Mouse (Mus musculus): ENCODE measurements around the gene Susd1. TPM values are rescaled to one million over a fixed set of nuclear protein-coding genes. Genes with fewer than 3 reads are reported as not detected.

Gene Susd1
- polyA plus RNA-seq, 1 experiment: 3.7 TPM

GRCm38 (mm10) chr4:59318602-59319001 is 119.8 kb downstream of the Susd1 start:
- TF ChIP-seq POLR2A (IDR thresholded peaks at IDR 0.05; ENCODE audit: borderline replicate concordance, extremely low read depth, insufficient read depth, insufficient read length, poor library complexity, severe bottlenecking): no peak
- TF ChIP-seq CTCF (IDR thresholded peaks at IDR 0.05; ENCODE audit: borderline replicate concordance, extremely low read depth, insufficient read depth, insufficient read length): no peak
- no peak for DNase-seq (ENCODE audit: low read depth)

DNA sequence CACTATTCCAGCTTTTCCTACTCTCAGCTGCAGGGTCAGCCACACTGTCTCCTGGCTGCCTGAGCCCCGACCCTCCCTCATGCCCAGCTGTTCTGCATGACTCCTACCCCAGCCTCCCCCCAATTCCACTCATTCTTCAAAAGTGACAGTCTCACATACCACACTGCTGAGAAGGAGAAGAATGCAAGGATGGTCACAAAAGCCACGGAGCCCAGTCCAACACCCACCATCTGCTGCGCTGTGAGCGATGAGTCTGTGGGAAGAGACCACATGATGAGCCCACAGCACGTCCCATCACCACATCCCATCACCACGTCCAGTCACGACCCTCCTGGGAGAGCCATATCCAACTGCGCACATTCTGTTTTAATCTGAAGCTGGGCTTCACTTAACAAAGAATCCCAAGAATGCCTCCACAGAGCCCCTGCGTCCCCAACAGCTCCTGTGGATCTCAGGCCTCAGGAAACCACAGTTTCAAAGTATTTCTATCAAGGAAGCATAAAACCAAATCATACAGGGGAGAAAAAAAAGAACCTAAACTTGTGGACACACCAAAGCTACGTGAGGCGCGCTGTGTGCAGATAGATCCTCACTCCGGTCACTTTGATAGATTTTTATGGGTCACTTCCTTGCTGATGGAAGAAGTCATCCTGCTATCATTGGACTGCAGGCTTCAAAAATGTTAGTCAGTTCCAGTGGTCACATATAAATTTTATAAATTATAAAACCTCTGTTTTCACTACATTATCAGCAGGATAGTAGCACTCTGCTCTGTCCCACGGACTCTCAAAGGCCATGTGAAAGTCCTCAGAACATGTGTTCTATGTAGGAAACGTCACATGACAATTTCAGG is 122.7 kb downstream of the Susd1 start:
- TF ChIP-seq CTCF (IDR thresholded peaks at IDR 0.05; ENCODE audit: borderline replicate concordance, extremely low read depth, insufficient read depth, insufficient read length) (no peak), POLR2A (IDR thresholded peaks at IDR 0.05; ENCODE audit: borderline replicate concordance, extremely low read depth, insufficient read depth, insufficient read length, poor library complexity, severe bottlenecking) (no peak)
- DNase-seq (ENCODE audit: low read depth): no peak

DNA sequence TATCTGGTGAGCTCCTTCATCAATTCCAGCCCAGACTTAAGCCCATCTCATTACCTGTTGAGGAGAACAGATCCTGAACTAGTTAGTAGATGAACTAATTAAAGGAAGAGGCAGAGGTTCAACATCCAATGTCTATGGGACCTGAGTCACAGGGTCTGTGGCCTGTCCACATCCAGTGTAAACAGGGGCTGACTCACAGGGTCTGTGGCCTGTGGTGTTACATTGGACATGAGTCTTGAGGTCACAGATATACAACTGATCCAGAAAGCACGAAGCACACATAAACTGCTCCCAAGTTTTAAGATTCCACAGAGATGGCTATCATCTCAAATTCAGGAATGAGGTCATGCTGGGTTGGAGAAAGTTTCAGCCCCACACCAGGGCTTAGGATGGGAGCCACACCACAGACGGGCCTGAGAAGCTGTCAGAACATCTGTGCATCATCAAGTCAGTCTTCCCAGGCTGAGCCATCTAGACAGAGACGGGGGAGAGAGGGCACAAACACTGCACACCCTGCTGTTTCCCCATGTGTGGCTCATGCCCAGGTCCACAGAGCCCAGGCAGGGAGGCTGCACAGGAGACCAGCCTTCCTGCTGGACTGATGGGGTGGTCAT is 123.4 kb downstream of the Susd1 start:
- TF ChIP-seq POLR2A (IDR thresholded peaks at IDR 0.05; ENCODE audit: borderline replicate concordance, extremely low read depth, insufficient read depth, insufficient read length, poor library complexity, severe bottlenecking) (no peak), CTCF (IDR thresholded peaks at IDR 0.05; ENCODE audit: borderline replicate concordance, extremely low read depth, insufficient read depth, insufficient read length) (no peak)
- DNase-seq (ENCODE audit: low read depth): no peak

- DNase-seq (ENCODE audit: low read depth): peak; percentile 71
- TF ChIP-seq CTCF (IDR thresholded peaks at IDR 0.05; ENCODE audit: borderline replicate concordance, extremely low read depth, insufficient read depth, insufficient read length): no peak
- no peak for TF ChIP-seq POLR2A (IDR thresholded peaks at IDR 0.05; ENCODE audit: borderline replicate concordance, extremely low read depth, insufficient read depth, insufficient read length, poor library complexity, severe bottlenecking)
Observed at GRCm38 (mm10) chr4:59312945-59313344, 125.5 kb downstream of the Susd1 start.

DNA sequence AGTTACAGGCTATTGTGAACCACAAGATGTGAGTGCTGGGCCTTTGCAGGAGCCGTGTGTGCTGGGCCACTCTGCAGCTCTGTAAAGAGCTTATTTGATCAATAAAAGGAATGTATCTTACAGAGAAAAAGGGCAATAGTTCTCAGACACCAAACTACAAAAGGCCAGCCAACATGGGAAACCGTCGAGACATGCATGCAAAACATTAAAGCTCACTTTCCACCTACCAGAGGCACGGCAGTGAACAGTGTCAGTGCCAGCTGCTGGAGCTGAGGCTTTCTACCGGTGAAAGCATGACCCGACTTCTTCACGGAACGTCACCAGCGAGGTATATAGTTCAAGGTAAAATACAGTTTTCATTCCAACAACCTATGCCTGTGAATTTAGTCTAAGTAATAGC is 127.8 kb downstream of the Susd1 start:
- no peak for DNase-seq (ENCODE audit: low read depth)
- TF ChIP-seq POLR2A (IDR thresholded peaks at IDR 0.05; ENCODE audit: borderline replicate concordance, extremely low read depth, insufficient read depth, insufficient read length, poor library complexity, severe bottlenecking): no peak
- TF ChIP-seq CTCF (IDR thresholded peaks at IDR 0.05; ENCODE audit: borderline replicate concordance, extremely low read depth, insufficient read depth, insufficient read length): no peak

DNA sequence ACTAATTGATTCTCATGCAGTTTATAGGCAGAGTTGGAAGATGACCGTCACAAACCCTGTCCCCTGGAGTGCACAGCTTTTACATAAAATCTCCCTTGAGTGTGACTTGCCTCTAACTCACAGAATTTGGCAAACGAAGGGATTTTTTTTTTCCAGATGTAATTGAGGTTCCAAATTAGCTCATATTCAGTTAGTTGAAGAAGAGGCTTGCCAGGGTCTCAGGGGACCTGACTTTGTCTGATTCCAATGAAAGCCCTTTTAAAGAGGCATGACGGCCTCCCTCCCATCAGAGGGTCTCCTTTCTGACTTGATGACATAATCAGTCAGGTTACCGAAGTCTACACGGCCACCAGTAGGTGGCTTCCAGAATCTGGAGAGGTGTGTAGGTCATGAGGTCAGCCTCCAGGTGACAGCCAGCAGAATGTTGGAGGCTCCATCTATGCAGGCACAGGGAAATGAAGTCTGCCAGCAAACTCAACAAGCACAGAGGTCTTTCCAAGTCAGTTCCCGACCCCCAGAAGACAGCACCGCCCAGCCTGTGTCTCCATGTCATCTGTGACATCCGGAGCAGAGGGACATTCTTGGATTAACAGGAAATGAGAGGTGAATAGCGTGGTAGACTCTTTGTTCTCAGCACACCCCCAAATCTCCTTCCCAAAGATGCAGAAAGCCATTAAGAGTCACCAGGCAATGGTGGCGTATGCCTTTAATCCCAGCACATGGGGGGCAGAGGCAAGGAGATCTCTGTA is 130.4 kb downstream of the Susd1 start:
- DNase-seq (ENCODE audit: low read depth): no peak
- TF ChIP-seq POLR2A (IDR thresholded peaks at IDR 0.05; ENCODE audit: borderline replicate concordance, extremely low read depth, insufficient read depth, insufficient read length, poor library complexity, severe bottlenecking) (no peak), CTCF (IDR thresholded peaks at IDR 0.05; ENCODE audit: borderline replicate concordance, extremely low read depth, insufficient read depth, insufficient read length) (no peak)

GRCm38 (mm10) chr4:59302387-59302786 is 136.0 kb downstream of the Susd1 start:
- TF ChIP-seq CTCF (IDR thresholded peaks at IDR 0.05; ENCODE audit: borderline replicate concordance, extremely low read depth, insufficient read depth, insufficient read length): no peak
- no peak for TF ChIP-seq POLR2A (IDR thresholded peaks at IDR 0.05; ENCODE audit: borderline replicate concordance, extremely low read depth, insufficient read depth, insufficient read length, poor library complexity, severe bottlenecking)
- DNase-seq (ENCODE audit: low read depth): no peak

DNA sequence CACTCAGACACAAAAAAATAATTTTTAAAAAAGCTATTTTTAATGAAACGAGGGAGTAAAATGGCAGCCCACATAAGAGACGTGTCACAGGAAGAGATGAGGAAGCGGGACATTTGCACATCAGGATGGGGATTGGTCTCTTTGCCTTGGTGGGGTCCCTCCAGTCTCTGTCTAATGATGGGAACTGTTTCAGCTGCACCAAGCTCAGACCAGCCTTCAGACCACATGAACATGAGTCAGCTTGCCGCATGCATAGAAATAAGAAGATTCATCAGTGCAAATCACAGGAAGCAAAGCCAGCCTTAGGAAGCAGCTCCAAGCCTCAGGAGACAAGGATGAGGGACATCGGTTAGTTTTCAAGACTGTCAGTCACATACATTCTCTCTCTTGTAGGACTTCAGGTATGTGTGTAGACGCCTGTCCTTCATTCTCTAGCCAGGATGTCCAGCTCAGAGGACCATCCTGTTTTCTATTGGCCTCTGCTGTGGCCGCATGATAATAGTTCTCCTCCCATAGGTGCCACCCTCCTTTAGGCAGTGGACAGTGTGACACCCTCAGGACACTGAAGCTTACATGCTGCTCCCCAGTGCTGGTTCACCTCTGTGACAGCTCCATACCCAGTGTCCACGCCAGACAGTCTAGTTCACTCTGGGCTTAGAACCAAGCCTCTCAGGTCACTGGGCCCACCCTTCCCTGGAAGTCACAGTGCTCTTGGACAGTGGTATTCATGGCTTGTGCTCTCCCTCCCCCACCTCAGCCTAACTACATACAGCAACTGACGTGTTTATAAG is 137.2 kb downstream of the Susd1 start:
- TF ChIP-seq CTCF (IDR thresholded peaks at IDR 0.05; ENCODE audit: borderline replicate concordance, extremely low read depth, insufficient read depth, insufficient read length): no peak
- no peak for TF ChIP-seq POLR2A (IDR thresholded peaks at IDR 0.05; ENCODE audit: borderline replicate concordance, extremely low read depth, insufficient read depth, insufficient read length, poor library complexity, severe bottlenecking)
- no peak for DNase-seq (ENCODE audit: low read depth)

- no peak for TF ChIP-seq CTCF (IDR thresholded peaks at IDR 0.05; ENCODE audit: borderline replicate concordance, extremely low read depth, insufficient read depth, insufficient read length)
- no peak for TF ChIP-seq POLR2A (IDR thresholded peaks at IDR 0.05; ENCODE audit: borderline replicate concordance, extremely low read depth, insufficient read depth, insufficient read length, poor library complexity, severe bottlenecking)
- no peak for DNase-seq (ENCODE audit: low read depth)
Observed at GRCm38 (mm10) chr4:59298719-59299496, 139.5 kb downstream of the Susd1 start.

GRCm38 (mm10) chr4:59295127-59295526 is 143.3 kb downstream of the Susd1 start:
- TF ChIP-seq POLR2A (IDR thresholded peaks at IDR 0.05; ENCODE audit: borderline replicate concordance, extremely low read depth, insufficient read depth, insufficient read length, poor library complexity, severe bottlenecking): no peak
- TF ChIP-seq CTCF (IDR thresholded peaks at IDR 0.05; ENCODE audit: borderline replicate concordance, extremely low read depth, insufficient read depth, insufficient read length): no peak
- no peak for DNase-seq (ENCODE audit: low read depth)
